Mouse (Mus musculus) limb, embryonic 12.5 days (tissue): Measurements from ENCODE around the gene Zbtb16. TPM values are rescaled to one million over a fixed set of nuclear protein-coding genes. Genes with fewer than 3 reads are reported as not detected.

Experiments used
- ATAC-seq: fragments of 200-750 bp; cut with Nextera tagmentation; 2 replicates; pipeline ENCODE4 v1.8.0; 2017; ENCODE audit warnings: low read depth, moderate TSS enrichment; ENCODE audit not compliant: insufficient number of reproducible peaks, insufficient read depth, low FRiP score, low TSS enrichment
- H3K27ac ChIP-seq: fragments of 300-500 bp; sonication (generic); 2 replicates; pipeline ENCODE4 v1.5.1; 2016; ENCODE audit warnings: mild to moderate bottlenecking, moderate library complexity
- H3K27me3 ChIP-seq: fragments of 300-500 bp; sonication (generic); 2 replicates; pipeline ENCODE4 v1.6.1; 2016; ENCODE audit warnings: mild to moderate bottlenecking, moderate library complexity
- H3K36me3 ChIP-seq: fragments of 300-500 bp; sonication (generic); 2 replicates; pipeline ENCODE4 v1.6.1; 2016; ENCODE audit warnings: mild to moderate bottlenecking, moderate library complexity
- H3K4me1 ChIP-seq: fragments of 300-500 bp; sonication (generic); replicated peaks from 2 replicates; pipeline ENCODE4 v1.6.1; 2016
- H3K4me2 ChIP-seq: fragments of 300-500 bp; sonication (generic); 2 replicates; pipeline ENCODE4 v1.6.1; 2016; ENCODE audit warnings: mild to moderate bottlenecking, moderate library complexity
- H3K4me3 ChIP-seq: fragments of 300-500 bp; sonication (generic); replicated peaks from 2 replicates; pipeline ENCODE4 v1.5.1; 2016; ENCODE audit warnings: mild to moderate bottlenecking
- H3K9ac ChIP-seq: fragments of 300-500 bp; sonication (generic); replicated peaks from 2 replicates; pipeline ENCODE4 v1.6.1; 2016; ENCODE audit warnings: mild to moderate bottlenecking, moderate library complexity
- H3K9me3 ChIP-seq: fragments of 300-500 bp; sonication (generic); 2 replicates; pipeline ENCODE4 v1.6.1; 2016; ENCODE audit warnings: mild to moderate bottlenecking, moderate library complexity
- WGBS: fragments of 180-500 bp; shearing (Covaris S2); methylation state at CpG from one replicate; pipeline ENCODE4 v1.1.7; 2016; 5-methylcytosine and 5-hydroxymethylcytosine counted together
- polyA plus RNA-seq: library from polyadenylated mRNA; unstranded; fragments of >200 nt; fragmentation: Nextera tagmentation; extraction: Ambion mirVana; gene quantifications from 2 replicates; pipeline ENCODE4 v1.2.1, GENCODE M21; 2016

The Zbtb16 gene
- polyA plus RNA-seq, 1 experiment from 2014 or later = 2.5 TPM

DNA sequence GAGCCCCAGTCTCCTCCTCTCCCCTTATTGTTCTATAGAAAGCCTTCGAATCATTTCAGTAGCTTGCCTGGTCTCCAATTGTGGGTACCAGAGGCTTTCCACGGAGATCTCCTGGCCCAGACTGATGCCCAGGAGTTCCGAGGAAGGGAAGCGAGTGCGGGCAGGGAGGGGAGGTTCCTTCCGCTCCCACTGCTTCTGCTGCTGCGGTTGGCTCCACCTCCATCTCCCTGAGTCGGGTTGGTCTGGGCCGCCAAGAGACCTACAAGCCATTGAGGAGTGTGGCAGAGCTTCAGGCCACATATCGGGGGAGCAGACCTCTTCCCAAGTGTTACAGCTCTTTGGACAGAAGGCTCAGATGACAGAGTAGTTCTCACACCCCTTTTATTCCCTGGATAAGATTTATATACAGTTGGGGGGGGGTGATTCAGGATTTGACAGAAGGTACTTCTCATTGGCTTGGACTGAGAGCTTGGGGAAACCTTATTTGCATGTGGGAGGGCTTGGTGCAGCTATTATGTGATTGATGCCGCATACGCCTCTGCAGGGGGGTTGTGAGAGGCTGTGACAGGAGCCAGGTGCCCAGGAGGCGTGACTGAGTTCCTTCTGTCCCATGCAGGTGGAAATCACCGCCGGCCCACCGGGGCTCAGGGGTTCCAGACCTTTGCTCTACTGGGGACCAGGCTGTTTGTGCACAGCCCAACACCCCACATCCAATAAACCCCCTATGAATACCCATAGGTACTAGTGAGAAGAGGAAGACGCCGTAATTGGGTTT is 200.3 kb downstream of the Zbtb16 start:
- no peak overlapping the region for H3K4me2 ChIP-seq
- H3K27ac ChIP-seq = no peak overlapping the region
- no peaks in the 10 kb centered on the region for H3K36me3 ChIP-seq
- no peaks in the 10 kb centered on the region for H3K4me1 ChIP-seq
- no peak overlapping the region for H3K9ac ChIP-seq
- H3K27me3 ChIP-seq = peaks cover 35% of the 10 kb centered on the region
- 40% methylated on average over 18 of the region's 18 CpGs for WGBS
- no peak overlapping the region for H3K4me3 ChIP-seq
- no peaks in the 10 kb centered on the region for H3K9me3 ChIP-seq
- no peak for ATAC-seq

GRCm38 (mm10) chr9:48633147-48633546 is 202.9 kb downstream of the Zbtb16 start:
- Histone ChIP-seq H3K27ac (no peak overlapping the region), H3K4me2 (no peak overlapping the region), H3K4me3 (no peak overlapping the region), H3K27me3 (peaks cover 25% of the 10 kb centered on the region), H3K9me3 (no peaks in the 10 kb centered on the region), H3K9ac (no peak overlapping the region), H3K4me1 (no peaks in the 10 kb centered on the region), H3K36me3 (no peaks in the 10 kb centered on the region)
- 78% methylated on average over 6 of the region's 6 CpGs for WGBS
- no peak for ATAC-seq

- Histone ChIP-seq H3K27ac (no peak overlapping the region), H3K4me1 (0 out of 2 replicates have a peak, but pooled peaks cover 3% of the 10 kb centered on the region), H3K9me3 (no peaks in the 10 kb centered on the region), H3K4me3 (no peak overlapping the region), H3K27me3 (peaks cover 13% of the 10 kb centered on the region), H3K36me3 (no peaks in the 10 kb centered on the region), H3K9ac (no peak overlapping the region), H3K4me2 (no peak overlapping the region)
- no peak for ATAC-seq
- 87% methylated on average over 1 of the region's 1 CpGs for WGBS
Observed at GRCm38 (mm10) chr9:48619268-48619667, 216.8 kb downstream of the Zbtb16 start.

DNA sequence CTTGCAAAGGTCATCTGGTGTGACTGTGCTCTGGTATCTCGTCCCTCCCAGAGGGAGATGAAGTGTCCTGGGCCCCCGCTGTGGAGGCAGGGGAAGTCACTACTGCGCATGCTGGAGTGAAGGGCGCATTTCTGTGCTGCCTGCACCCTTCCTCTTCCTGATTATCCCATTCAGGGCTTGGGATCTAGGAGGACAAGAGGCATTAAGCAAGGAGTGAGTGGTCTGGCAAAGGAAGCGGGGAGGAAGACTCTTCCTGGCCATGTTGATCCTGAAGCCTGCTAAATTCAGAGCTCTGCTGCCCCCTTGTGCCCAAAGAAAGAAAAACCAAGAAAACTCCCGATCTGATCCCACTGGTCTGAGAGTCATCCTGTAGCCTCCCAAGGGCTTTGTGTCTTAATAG is 217.4 kb downstream of the Zbtb16 start:
- no peaks in the 10 kb centered on the region for H3K9me3 ChIP-seq
- no peak; the same call in 1 of the 2 replicates for ATAC-seq
- 0 out of 2 replicates have a peak, but pooled peaks cover 3% of the 10 kb centered on the region for H3K4me1 ChIP-seq
- no peak overlapping the region for H3K4me3 ChIP-seq
- H3K4me2 ChIP-seq = peak overlapping the region; percentile 39
- H3K27me3 ChIP-seq = peaks cover 13% of the 10 kb centered on the region
- H3K9ac ChIP-seq = peak overlapping the region; percentile 35; the same call in 1 of the 2 replicates
- WGBS = 25% methylated on average over 6 of the region's 6 CpGs
- no peak overlapping the region for H3K27ac ChIP-seq
- H3K36me3 ChIP-seq = no peaks in the 10 kb centered on the region

GRCm38 (mm10) chr9:48618111-48618510 is 217.9 kb downstream of the Zbtb16 start:
- Histone ChIP-seq H3K36me3 (no peaks in the 10 kb centered on the region), H3K4me3 (no peak overlapping the region), H3K4me1 (0 out of 2 replicates have a peak, but pooled peaks cover 3% of the 10 kb centered on the region), H3K9me3 (no peaks in the 10 kb centered on the region), H3K4me2 (peak overlapping the region; percentile 39), H3K9ac (no peak overlapping the region), H3K27me3 (peaks cover 13% of the 10 kb centered on the region), H3K27ac (no peak overlapping the region)
- 86% methylated on average over 8 of the region's 8 CpGs for WGBS
- ATAC-seq = no peak

- Histone ChIP-seq H3K4me3 (no peak overlapping the region), H3K9me3 (no peaks in the 10 kb centered on the region), H3K4me2 (no peak overlapping the region), H3K27me3 (peaks cover 13% of the 10 kb centered on the region), H3K4me1 (0 out of 2 replicates have a peak, but pooled peaks cover 3% of the 10 kb centered on the region), H3K9ac (no peak overlapping the region), H3K27ac (no peak overlapping the region), H3K36me3 (no peaks in the 10 kb centered on the region)
- no peak for ATAC-seq
- 85% methylated on average over 3 of the region's 3 CpGs for WGBS
Observed at GRCm38 (mm10) chr9:48617511-48618010, 218.5 kb downstream of the Zbtb16 start.

- no peak overlapping the region for H3K9ac ChIP-seq
- no peak for ATAC-seq
- no peaks in the 10 kb centered on the region for H3K27me3 ChIP-seq
- no peaks in the 10 kb centered on the region for H3K36me3 ChIP-seq
- no peaks in the 10 kb centered on the region for H3K9me3 ChIP-seq
- no peak overlapping the region for H3K27ac ChIP-seq
- 75% methylated on average over 4 of the region's 4 CpGs for WGBS
- peaks cover 5% of the 10 kb centered on the region for H3K4me1 ChIP-seq
- H3K4me2 ChIP-seq = no peak overlapping the region
- no peak overlapping the region for H3K4me3 ChIP-seq
Observed at GRCm38 (mm10) chr9:48613221-48613620, 222.8 kb downstream of the Zbtb16 start.

DNA sequence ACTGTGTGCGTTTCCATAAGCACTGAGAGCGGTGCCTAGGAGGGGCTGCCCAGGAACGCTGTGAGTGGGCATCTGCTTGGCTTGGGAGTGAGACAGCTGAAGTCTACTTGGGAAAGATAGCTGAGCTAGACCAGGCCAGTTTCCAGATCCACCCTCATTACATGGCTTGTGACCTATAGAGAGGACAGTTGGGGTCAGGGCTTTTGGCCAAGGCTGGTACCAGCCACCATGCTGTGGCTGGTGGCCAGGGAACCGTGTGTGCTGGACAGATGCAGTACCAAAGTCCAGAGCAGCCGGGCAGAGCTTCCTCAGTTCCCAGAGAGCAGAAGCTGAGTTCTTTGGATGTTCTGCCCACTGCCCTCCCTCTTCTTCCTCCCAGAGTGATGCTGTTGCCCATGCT is 223.5 kb downstream of the Zbtb16 start:
- Histone ChIP-seq H3K4me1 (peaks cover 5% of the 10 kb centered on the region), H3K36me3 (no peaks in the 10 kb centered on the region), H3K27ac (no peak overlapping the region), H3K9ac (no peak overlapping the region), H3K9me3 (no peaks in the 10 kb centered on the region), H3K27me3 (no peaks in the 10 kb centered on the region), H3K4me3 (no peak overlapping the region), H3K4me2 (no peak overlapping the region)
- no peak for ATAC-seq
- WGBS = 89% methylated on average over 5 of the region's 5 CpGs

DNA sequence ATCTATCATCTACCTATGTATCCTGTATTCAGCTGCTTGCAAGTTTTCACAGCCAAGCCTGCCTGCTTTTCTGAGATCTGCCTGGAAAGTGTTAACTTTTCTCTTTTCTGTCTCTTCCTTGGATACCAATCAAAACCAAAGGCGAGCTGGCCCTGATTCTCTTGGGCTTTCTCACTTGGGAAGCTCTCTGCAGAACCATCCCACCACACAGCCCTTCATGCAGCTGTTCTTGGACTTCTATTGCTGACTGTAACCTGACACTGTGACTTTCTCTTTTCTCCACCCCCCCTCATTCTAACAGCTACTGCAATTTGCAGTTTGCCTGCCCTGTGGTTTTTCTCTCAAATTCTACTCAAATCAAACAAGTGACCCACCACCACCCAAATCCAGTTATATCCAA is 225.0 kb downstream of the Zbtb16 start:
- H3K27me3 ChIP-seq = no peaks in the 10 kb centered on the region
- peaks cover 5% of the 10 kb centered on the region for H3K4me1 ChIP-seq
- 4% methylated on average over 1 of the region's 1 CpGs for WGBS
- no peak overlapping the region for H3K4me3 ChIP-seq
- no peaks in the 10 kb centered on the region for H3K36me3 ChIP-seq
- no peak overlapping the region for H3K27ac ChIP-seq
- H3K4me2 ChIP-seq = no peak overlapping the region
- ATAC-seq = no peak
- H3K9me3 ChIP-seq = no peaks in the 10 kb centered on the region
- no peak overlapping the region for H3K9ac ChIP-seq

- H3K27me3 ChIP-seq = no peaks in the 10 kb centered on the region
- no peak overlapping the region for H3K9ac ChIP-seq
- 73% methylated on average over 4 of the region's 4 CpGs for WGBS
- H3K4me2 ChIP-seq = no peak overlapping the region
- no peaks in the 10 kb centered on the region for H3K9me3 ChIP-seq
- H3K4me1 ChIP-seq = peaks cover 5% of the 10 kb centered on the region
- no peaks in the 10 kb centered on the region for H3K36me3 ChIP-seq
- ATAC-seq = no peak
- no peak overlapping the region for H3K4me3 ChIP-seq
- H3K27ac ChIP-seq = no peak overlapping the region
Observed at GRCm38 (mm10) chr9:48609734-48610133, 226.3 kb downstream of the Zbtb16 start.

DNA sequence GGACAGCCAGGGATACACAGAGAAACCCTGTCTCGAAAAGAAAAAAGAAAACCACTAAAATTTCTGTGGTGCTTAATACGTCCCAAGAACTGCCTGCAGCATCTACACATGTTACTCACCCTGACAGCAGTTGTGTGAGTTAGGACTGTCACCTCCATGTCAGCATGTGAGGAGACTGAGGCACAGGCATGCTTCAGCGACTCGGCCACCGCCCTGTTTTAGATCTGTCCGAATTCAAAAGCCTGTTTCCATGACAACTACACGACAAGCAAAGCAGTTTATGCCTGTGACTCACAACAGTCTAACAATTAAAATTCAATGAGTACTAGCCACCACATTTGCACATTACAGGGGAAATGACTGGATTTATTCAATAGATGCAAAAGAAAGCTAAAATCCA is 228.6 kb downstream of the Zbtb16 start:
- Histone ChIP-seq H3K27ac (no peak overlapping the region), H3K36me3 (no peaks in the 10 kb centered on the region), H3K4me2 (no peak overlapping the region), H3K9ac (no peak overlapping the region), H3K4me1 (peaks cover 5% of the 10 kb centered on the region), H3K4me3 (no peak overlapping the region), H3K9me3 (no peaks in the 10 kb centered on the region), H3K27me3 (no peaks in the 10 kb centered on the region)
- ATAC-seq = no peak
- WGBS = 74% methylated on average over 7 of the region's 7 CpGs

DNA sequence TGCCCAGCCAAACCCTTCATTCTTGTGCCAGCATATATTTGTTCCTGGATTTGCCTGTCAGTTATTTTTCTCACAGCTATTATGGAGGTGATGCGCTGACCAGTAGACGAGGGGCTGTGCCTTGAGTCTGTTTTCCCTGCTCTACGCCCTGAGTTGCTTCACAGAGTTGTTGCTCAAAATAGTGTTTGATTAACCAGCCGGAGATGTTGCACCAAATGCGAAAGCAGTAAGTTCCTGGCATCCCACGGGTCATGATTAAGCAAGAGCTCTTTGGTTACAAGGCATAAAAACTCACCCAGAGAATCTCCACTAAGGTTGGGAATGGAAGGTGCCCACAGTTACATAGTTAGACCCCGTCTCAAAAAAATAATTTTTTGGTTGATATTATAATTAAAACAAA is 229.9 kb downstream of the Zbtb16 start:
- Histone ChIP-seq H3K27ac (no peak overlapping the region), H3K4me3 (no peak overlapping the region), H3K4me2 (no peak overlapping the region), H3K4me1 (peaks cover 3% of the 10 kb centered on the region), H3K9me3 (no peaks in the 10 kb centered on the region), H3K27me3 (no peaks in the 10 kb centered on the region), H3K36me3 (no peaks in the 10 kb centered on the region), H3K9ac (no peak overlapping the region)
- WGBS = 90% methylated on average over 7 of the region's 7 CpGs
- no peak for ATAC-seq
